Mouse (Mus musculus): Measurements from ENCODE around the gene Nol4l. TPM values are rescaled to one million over a fixed set of nuclear protein-coding genes. Genes with fewer than 3 reads are reported as not detected.

The Nol4l gene
- total and polyA plus RNA-seq, 3 experiments, result 3.5 to 4.4 (median 3.9) TPM

DNA sequence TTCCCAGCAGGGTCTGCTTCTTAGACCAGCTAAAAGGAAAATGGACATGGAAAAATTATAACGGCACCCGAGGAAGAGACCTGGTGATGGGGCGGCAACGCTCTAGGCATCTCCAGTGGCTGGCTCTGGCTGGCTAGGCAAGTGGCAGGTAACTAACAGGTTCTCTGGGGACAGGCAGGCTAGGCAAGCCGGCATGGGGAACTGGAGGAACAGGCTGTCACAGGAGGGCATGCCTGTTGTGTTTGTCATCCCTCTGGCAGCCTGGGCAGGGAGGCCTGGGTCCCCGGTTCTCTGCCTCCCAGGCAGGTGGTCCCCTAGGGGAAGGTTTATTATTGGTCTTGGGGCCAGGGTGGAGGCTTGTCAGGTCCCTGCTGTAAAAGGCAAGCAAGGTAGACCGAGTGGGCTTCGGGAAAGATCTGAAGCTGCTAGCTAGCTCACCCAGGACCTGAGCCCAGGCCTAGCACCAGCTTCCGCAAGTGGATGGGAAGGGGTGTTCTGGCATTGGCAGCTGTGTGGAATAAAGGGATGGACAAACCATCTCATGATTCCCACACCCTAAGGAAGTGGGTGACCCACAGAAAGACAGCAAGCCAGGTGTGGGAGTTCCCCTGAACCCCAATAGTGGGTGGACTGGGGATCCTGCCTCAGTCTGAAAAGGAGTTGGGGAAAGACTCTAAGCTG is 2.8 kb downstream of the Nol4l start:
- DNase-seq, result no peak
- no peak overlapping the region for H3K9ac ChIP-seq (ENCODE audit: low read depth, low read length)
- TF ChIP-seq POLR2A (IDR thresholded peaks at IDR 0.05; ENCODE audit: insufficient read depth, low read depth, low read length), result no peak
- no peaks in the 10 kb centered on the region for H3K79me2 ChIP-seq (replicated peaks; ENCODE audit: control insufficient read depth, insufficient read depth, low read length)
- peaks cover 5% of the 10 kb centered on the region; the same call in 1 of the 2 replicates for H3K27me3 ChIP-seq (ENCODE audit: control insufficient read depth, insufficient read depth, low read length)
- WGBS, result 72% methylated on average over 9 of the region's 9 CpGs
- H3K36me3 ChIP-seq (ENCODE audit: control insufficient read depth, insufficient read depth, low read length), result no peaks in the 10 kb centered on the region
- intact Hi-C loops (cut with DNase I), result loop anchor here (5.0 kb wide), 1 partner anchor 35 kb away; the partner anchor contains the start of gene 4930404H24Rik
- H3K4me3 ChIP-seq, result no peak overlapping the region
- H3K4me1 ChIP-seq (ENCODE audit: control insufficient read depth, insufficient read depth, low read length), result no peaks in the 10 kb centered on the region
- no peak overlapping the region for H3K27ac ChIP-seq

DNA sequence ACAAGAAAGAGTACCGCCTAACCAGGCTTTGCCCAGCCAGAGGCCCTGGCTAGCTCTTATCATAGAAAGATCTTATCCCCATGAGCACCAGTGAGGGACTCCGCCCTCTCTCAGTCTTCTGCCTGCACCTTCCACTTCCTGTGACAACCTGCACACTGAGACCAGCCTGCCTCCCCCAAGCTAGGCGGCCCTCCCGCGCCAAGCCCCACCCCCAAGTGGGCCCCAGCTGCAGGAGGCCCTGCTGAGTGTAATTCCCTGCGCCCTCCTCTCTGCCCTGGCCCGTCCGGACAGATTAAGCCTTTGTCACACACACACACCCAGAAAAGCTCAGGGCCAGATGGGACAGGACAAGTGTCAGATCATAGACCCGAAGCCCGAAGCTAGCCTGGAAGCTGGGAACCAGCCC is 3.9 kb downstream of the Nol4l start:
- no peak overlapping the region for H3K4me3 ChIP-seq
- no peak overlapping the region for H3K9ac ChIP-seq (ENCODE audit: low read depth, low read length)
- 48% methylated on average over 10 of the region's 10 CpGs for WGBS
- no peak overlapping the region for H3K27ac ChIP-seq
- H3K36me3 ChIP-seq (ENCODE audit: control insufficient read depth, insufficient read depth, low read length), result no peaks in the 10 kb centered on the region
- intact Hi-C loops (cut with DNase I), result loop anchor here (5.0 kb wide), 1 partner anchor 34 kb away; the partner anchor contains the start of gene 4930404H24Rik
- H3K27me3 ChIP-seq (ENCODE audit: control insufficient read depth, insufficient read depth, low read length), result peaks cover 5% of the 10 kb centered on the region; the same call in 1 of the 2 replicates
- DNase-seq, result peak in 1 of 2 experiments; percentile 28
- no peak for TF ChIP-seq POLR2A (IDR thresholded peaks at IDR 0.05; ENCODE audit: insufficient read depth, low read depth, low read length)
- no peak for TF ChIP-seq CTCF (IDR thresholded peaks at IDR 0.05)
- TF ChIP-seq EP300 (IDR thresholded peaks at IDR 0.05; ENCODE audit: insufficient read depth, low read depth, low read length), result no peak
- no peaks in the 10 kb centered on the region for H3K4me1 ChIP-seq (ENCODE audit: control insufficient read depth, insufficient read depth, low read length)
- H3K79me2 ChIP-seq (replicated peaks; ENCODE audit: control insufficient read depth, insufficient read depth, low read length), result no peaks in the 10 kb centered on the region

DNA sequence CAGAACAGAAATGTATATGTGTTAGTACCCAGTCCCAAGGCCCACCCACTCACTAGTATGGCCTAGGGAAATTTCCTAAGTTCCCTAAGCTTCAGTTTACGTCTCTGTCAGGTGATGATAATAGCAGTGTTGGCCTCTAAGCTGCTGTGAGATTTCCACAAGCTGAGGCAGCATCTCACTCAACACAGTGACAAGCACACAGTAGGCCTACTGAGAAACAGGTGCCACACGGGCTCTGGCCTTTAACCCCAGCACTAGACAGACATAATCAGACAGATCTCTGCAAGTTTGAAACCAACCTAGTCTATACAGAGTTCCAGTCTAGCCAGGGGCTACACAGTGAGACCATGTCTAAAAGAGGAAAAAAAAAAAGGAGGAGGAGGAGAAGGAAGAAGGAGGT is 5.0 kb downstream of the Nol4l start:
- Histone ChIP-seq H3K27me3 (ENCODE audit: control insufficient read depth, insufficient read depth, low read length) (peaks cover 2% of the 10 kb centered on the region; the same call in 1 of the 2 replicates), H3K27ac (no peak overlapping the region), H3K36me3 (ENCODE audit: control insufficient read depth, insufficient read depth, low read length) (no peaks in the 10 kb centered on the region), H3K9ac (ENCODE audit: low read depth, low read length) (no peak overlapping the region), H3K4me1 (ENCODE audit: control insufficient read depth, insufficient read depth, low read length) (no peaks in the 10 kb centered on the region), H3K79me2 (replicated peaks; ENCODE audit: control insufficient read depth, insufficient read depth, low read length) (no peaks in the 10 kb centered on the region), H3K4me3 (no peak overlapping the region)
- DNase-seq, result no peak
- TF ChIP-seq EP300 (IDR thresholded peaks at IDR 0.05; ENCODE audit: insufficient read depth, low read depth, low read length) (no peak), CTCF (IDR thresholded peaks at IDR 0.05) (no peak), POLR2A (IDR thresholded peaks at IDR 0.05; ENCODE audit: insufficient read depth, low read depth, low read length) (no peak)
- 84% methylated on average over 2 of the region's 2 CpGs for WGBS
- intact Hi-C loops (cut with DNase I), result loop anchor here (5.0 kb wide), 1 partner anchor 32 kb away; the partner anchor contains the start of gene 4930404H24Rik

DNA sequence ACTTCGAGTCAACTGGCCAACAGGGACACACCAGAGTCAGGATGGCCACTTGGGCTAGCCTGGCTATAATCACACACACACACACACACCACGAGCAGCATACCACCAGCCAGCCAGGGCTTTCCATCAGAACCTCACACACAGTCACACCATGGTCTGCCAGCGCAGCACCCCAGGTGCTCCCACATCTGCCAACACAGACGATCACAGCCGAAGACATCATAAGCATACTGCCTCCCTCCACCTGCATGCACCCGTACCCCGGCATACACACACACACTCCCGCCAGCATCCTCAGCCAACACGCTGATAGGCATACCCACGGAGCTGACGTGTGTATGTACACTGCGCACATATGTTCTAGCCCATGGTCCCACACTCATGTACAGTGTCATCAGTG is 6.1 kb downstream of the Nol4l start:
- Histone ChIP-seq H3K4me3 (no peak overlapping the region), H3K9ac (ENCODE audit: low read depth, low read length) (no peak overlapping the region), H3K27ac (no peak overlapping the region), H3K4me1 (ENCODE audit: control insufficient read depth, insufficient read depth, low read length) (no peaks in the 10 kb centered on the region), H3K36me3 (ENCODE audit: control insufficient read depth, insufficient read depth, low read length) (no peaks in the 10 kb centered on the region), H3K79me2 (replicated peaks; ENCODE audit: control insufficient read depth, insufficient read depth, low read length) (no peaks in the 10 kb centered on the region), H3K27me3 (ENCODE audit: control insufficient read depth, insufficient read depth, low read length) (no peaks in the 10 kb centered on the region)
- 90% methylated on average over 12 of the region's 12 CpGs for WGBS
- DNase-seq, result no peak
- no peak for TF ChIP-seq EP300 (IDR thresholded peaks at IDR 0.05; ENCODE audit: insufficient read depth, low read depth, low read length)
- no peak for TF ChIP-seq POLR2A (IDR thresholded peaks at IDR 0.05; ENCODE audit: insufficient read depth, low read depth, low read length)
- no peak for TF ChIP-seq CTCF (IDR thresholded peaks at IDR 0.05)
- intact Hi-C loops (cut with DNase I), result no loop called here

DNA sequence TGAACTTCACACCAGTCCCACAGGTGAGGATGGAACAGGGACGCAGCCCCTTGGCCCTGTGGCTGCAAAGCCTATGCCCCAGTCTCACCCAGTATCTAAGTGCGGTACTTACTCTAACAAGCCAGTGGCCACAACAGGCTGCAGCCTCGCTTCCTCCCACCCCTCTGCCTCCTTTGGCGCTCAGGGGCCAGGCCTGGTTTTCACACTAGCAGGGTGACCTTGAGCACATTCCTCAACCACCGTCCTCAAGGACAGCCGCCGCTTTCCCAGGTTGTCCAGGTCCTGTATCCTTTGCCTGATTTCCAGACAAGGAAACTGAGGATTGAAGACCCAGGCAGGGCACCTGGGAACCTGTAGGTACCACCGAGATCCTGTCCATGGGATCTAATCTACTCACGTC is 6.6 kb downstream of the Nol4l start:
- TF ChIP-seq CTCF (IDR thresholded peaks at IDR 0.05) (no peak), POLR2A (IDR thresholded peaks at IDR 0.05; ENCODE audit: insufficient read depth, low read depth, low read length) (no peak), EP300 (IDR thresholded peaks at IDR 0.05; ENCODE audit: insufficient read depth, low read depth, low read length) (no peak)
- H3K36me3 ChIP-seq (ENCODE audit: control insufficient read depth, insufficient read depth, low read length), result no peaks in the 10 kb centered on the region
- H3K79me2 ChIP-seq (replicated peaks; ENCODE audit: control insufficient read depth, insufficient read depth, low read length), result no peaks in the 10 kb centered on the region
- WGBS, result 70% methylated on average over 9 of the region's 9 CpGs
- no peak overlapping the region for H3K27ac ChIP-seq
- no peak overlapping the region for H3K9ac ChIP-seq (ENCODE audit: low read depth, low read length)
- H3K4me1 ChIP-seq (ENCODE audit: control insufficient read depth, insufficient read depth, low read length), result no peaks in the 10 kb centered on the region
- intact Hi-C loops (cut with DNase I), result no loop called here
- DNase-seq, result no peak
- H3K4me3 ChIP-seq, result no peak overlapping the region
- no peaks in the 10 kb centered on the region for H3K27me3 ChIP-seq (ENCODE audit: control insufficient read depth, insufficient read depth, low read length)

DNA sequence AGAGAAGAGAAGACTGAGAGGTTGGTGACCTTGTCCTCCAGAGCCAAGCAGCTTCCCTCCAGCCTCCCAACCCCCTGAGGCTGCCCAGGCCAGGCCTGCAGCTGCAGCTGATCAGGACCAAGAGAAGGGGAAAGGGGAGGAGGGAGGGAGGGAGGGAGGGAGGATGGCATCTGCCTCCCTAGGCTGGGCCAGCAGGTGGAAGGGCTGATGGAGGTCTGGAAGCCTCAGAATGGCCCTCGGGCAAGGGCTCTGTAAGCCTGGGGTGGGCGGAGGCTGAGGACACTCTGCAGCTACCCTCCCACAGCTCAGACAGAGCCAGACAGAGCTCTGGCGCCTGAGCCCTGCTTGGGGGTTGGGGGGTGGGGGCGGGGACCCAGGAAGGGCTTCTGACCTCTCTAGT is 7.5 kb downstream of the Nol4l start:
- TF ChIP-seq CTCF (IDR thresholded peaks at IDR 0.05) (no peak), EP300 (IDR thresholded peaks at IDR 0.05; ENCODE audit: insufficient read depth, low read depth, low read length) (no peak), POLR2A (IDR thresholded peaks at IDR 0.05; ENCODE audit: insufficient read depth, low read depth, low read length) (no peak)
- 62% methylated on average over 4 of the region's 4 CpGs for WGBS
- Histone ChIP-seq H3K4me3 (no peak overlapping the region), H3K36me3 (ENCODE audit: control insufficient read depth, insufficient read depth, low read length) (no peaks in the 10 kb centered on the region), H3K4me1 (ENCODE audit: control insufficient read depth, insufficient read depth, low read length) (no peaks in the 10 kb centered on the region), H3K27ac (no peak overlapping the region), H3K27me3 (ENCODE audit: control insufficient read depth, insufficient read depth, low read length) (no peaks in the 10 kb centered on the region), H3K79me2 (replicated peaks; ENCODE audit: control insufficient read depth, insufficient read depth, low read length) (no peaks in the 10 kb centered on the region), H3K9ac (ENCODE audit: low read depth, low read length) (no peak overlapping the region)
- no peak for DNase-seq
- intact Hi-C loops (cut with DNase I), result no loop called here
